Mouse (Mus musculus): ENCODE measurements around the gene Best3.

Best3 gene

DNA sequence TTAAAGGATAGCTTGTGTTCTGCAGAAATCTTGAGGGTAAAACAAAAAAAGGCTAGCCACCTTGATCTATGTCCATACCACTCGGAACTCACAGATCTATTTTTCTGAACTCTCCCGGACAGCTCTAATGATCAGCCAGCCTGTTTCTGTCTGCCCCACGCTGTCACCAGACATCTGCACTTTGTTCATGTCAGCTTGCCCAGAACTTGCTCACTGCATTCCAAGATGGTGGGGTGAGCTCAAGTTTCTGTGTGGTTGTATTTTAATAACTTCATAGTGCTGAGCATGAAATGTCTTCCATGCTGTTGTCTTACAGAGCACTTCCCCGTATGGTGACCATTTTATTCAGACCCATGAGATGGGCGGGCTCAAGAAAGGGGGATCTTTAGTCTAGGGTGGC lies 20.8 kb upstream of the Best3 start:
- TF ChIP-seq POU5F1 (IDR thresholded peaks at IDR 0.05; ENCODE audit: borderline replicate concordance, low read length): no peak
- TF ChIP-seq CTCF (conservative IDR thresholded peaks at IDR 0.05; ENCODE audit: low read length): no peak
- TF ChIP-seq NANOG (IDR thresholded peaks at IDR 0.05; ENCODE audit: borderline replicate concordance, low read length): no peak
- H3K4me3 ChIP-seq (replicated peaks; ENCODE audit: low read length): no peak overlapping the region

DNA sequence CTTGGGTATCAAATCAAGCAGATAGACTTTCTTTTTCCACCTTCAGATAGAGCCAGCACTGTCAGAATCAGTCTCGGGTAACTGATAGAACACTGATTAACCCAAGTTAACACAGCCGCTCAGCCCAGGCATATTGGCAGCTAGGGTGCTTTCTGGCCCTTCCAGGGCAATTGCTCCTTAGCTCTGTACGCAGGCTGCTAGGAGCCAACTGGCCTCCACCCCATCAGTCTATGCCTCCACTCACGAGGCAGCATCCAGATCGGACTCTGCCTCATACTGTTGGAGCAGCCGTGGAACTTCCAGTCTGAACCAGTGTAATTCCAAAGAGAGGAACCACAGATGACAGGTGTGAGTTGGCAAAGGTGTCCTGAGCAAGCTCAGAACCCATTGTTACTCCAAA lies 20.0 kb upstream of the Best3 start:
- peaks cover 28% of the 10 kb centered on the region for H3K4me1 ChIP-seq (replicated peaks; ENCODE audit: low read depth, low read length)
- no peaks in the 10 kb centered on the region for H3K36me3 ChIP-seq (ENCODE audit: insufficient read depth, low read length)
- no peak for TF ChIP-seq POU5F1 (IDR thresholded peaks at IDR 0.05; ENCODE audit: borderline replicate concordance, low read length)
- TF ChIP-seq NANOG (IDR thresholded peaks at IDR 0.05; ENCODE audit: borderline replicate concordance, low read length): no peak
- TF ChIP-seq CTCF (conservative IDR thresholded peaks at IDR 0.05; ENCODE audit: low read length): no peak
- H3K9me3 ChIP-seq (ENCODE audit: low read length): no peaks in the 10 kb centered on the region
- H3K4me3 ChIP-seq (replicated peaks; ENCODE audit: low read length): no peak overlapping the region
- H3K27me3 ChIP-seq (ENCODE audit: insufficient read depth, low read length): peaks cover 6% of the 10 kb centered on the region; the same call in 1 of the 2 replicates

More for the DNA sequence above, 20.8 kb upstream of the Best3 start:
- Histone ChIP-seq H3K4me1 (replicated peaks; ENCODE audit: low read depth, low read length) (peaks cover 28% of the 10 kb centered on the region), H3K36me3 (ENCODE audit: insufficient read depth, low read length) (no peaks in the 10 kb centered on the region), H3K27me3 (ENCODE audit: insufficient read depth, low read length) (peaks cover 6% of the 10 kb centered on the region; the same call in 1 of the 2 replicates), H3K9me3 (ENCODE audit: low read length) (no peaks in the 10 kb centered on the region)

DNA sequence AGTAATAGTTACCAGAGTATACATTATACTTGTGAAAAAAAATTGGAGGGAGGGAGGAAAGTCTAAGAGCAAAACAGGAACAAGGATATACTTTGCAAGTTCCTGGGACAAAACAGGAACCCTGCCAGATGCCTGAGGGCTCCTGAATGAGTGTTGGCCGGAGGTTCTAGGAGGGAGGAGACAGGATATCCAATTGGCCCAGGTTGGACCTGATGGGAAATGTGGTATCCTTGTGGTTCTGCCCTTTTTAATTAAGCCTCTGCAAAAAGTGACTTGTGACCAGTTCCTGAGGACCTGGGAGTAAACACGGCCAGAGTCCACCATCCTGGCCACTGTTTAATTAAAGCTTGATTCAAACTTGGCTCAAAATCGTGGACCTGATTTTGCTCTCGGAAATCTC lies 17.4 kb upstream of the Best3 start:
- peaks cover 7% of the 10 kb centered on the region; the same call in 1 of the 2 replicates for H3K27me3 ChIP-seq (ENCODE audit: insufficient read depth, low read length)
- no peaks in the 10 kb centered on the region for H3K9me3 ChIP-seq (ENCODE audit: low read length)
- no peaks in the 10 kb centered on the region for H3K36me3 ChIP-seq (ENCODE audit: insufficient read depth, low read length)
- no peak overlapping the region for H3K4me3 ChIP-seq (replicated peaks; ENCODE audit: low read length)
- peaks cover 10% of the 10 kb centered on the region for H3K4me1 ChIP-seq (replicated peaks; ENCODE audit: low read depth, low read length)
- TF ChIP-seq POU5F1 (IDR thresholded peaks at IDR 0.05; ENCODE audit: borderline replicate concordance, low read length): no peak
- no peak for TF ChIP-seq CTCF (conservative IDR thresholded peaks at IDR 0.05; ENCODE audit: low read length)
- no peak for TF ChIP-seq NANOG (IDR thresholded peaks at IDR 0.05; ENCODE audit: borderline replicate concordance, low read length)

DNA sequence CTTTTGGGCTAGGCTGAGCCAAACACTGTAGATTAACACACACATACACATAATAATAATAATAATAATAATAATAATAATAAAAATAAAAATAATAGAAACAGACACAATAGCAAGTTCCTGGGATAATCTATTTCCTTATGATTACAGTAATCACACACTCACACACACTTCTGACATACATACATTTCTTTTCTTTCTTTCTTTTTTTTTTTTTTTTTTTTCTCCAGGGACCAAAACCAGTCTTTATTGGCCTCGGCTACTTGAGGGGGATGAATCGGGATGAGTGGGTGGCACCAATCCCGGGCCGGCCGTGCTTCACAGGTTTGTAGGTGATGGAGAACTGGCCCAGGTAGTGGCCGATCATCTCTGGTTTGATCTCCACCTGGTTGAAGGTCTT lies 13.6 kb upstream of the Best3 start, which contains the start of gene Gm10271:
Gm10271 (minus strand) TSS at position 101 of the 400 bp plus-strand sequence.
- no peaks in the 10 kb centered on the region for H3K9me3 ChIP-seq (ENCODE audit: low read length)
- H3K4me1 ChIP-seq (replicated peaks; ENCODE audit: low read depth, low read length): peaks cover 9% of the 10 kb centered on the region
- TF ChIP-seq NANOG (IDR thresholded peaks at IDR 0.05; ENCODE audit: borderline replicate concordance, low read length): no peak
- no peak within 1 kb of the TSS for H3K4me3 ChIP-seq (replicated peaks; ENCODE audit: low read length)
- peaks cover 4% of the 10 kb centered on the region; the same call in 1 of the 2 replicates for H3K27me3 ChIP-seq (ENCODE audit: insufficient read depth, low read length)
- H3K36me3 ChIP-seq (ENCODE audit: insufficient read depth, low read length): no peaks in the 10 kb centered on the region

DNA sequence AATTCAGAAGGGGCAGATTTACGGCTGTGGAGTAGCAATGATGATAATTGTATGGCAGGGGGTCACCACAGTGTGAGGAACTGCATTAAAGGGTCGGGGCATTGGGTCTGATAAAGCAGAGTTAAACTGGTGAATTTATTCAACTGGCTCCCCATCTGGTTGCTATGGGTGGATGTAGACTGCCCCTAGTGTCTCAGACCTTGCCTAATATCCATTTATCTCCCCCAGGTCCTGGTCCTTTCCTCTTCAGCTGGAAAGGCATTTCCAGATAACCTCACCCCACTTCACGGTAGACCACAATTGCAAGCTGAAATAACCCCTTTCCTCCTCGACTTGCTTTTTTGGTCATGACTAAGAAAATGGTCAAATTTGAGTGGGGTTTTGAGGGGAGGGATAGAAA lies 8.7 kb upstream of the Best3 start:
- Histone ChIP-seq H3K27me3 (ENCODE audit: insufficient read depth, low read length) (peaks cover 4% of the 10 kb centered on the region; the same call in 1 of the 2 replicates), H3K9me3 (ENCODE audit: low read length) (no peaks in the 10 kb centered on the region), H3K36me3 (ENCODE audit: insufficient read depth, low read length) (no peaks in the 10 kb centered on the region), H3K4me1 (replicated peaks; ENCODE audit: low read depth, low read length) (peaks cover 14% of the 10 kb centered on the region), H3K4me3 (replicated peaks; ENCODE audit: low read length) (no peak overlapping the region)
- TF ChIP-seq POU5F1 (IDR thresholded peaks at IDR 0.05; ENCODE audit: borderline replicate concordance, low read length): no peak
- TF ChIP-seq CTCF (conservative IDR thresholded peaks at IDR 0.05; ENCODE audit: low read length): no peak
- TF ChIP-seq NANOG (IDR thresholded peaks at IDR 0.05; ENCODE audit: borderline replicate concordance, low read length): no peak

DNA sequence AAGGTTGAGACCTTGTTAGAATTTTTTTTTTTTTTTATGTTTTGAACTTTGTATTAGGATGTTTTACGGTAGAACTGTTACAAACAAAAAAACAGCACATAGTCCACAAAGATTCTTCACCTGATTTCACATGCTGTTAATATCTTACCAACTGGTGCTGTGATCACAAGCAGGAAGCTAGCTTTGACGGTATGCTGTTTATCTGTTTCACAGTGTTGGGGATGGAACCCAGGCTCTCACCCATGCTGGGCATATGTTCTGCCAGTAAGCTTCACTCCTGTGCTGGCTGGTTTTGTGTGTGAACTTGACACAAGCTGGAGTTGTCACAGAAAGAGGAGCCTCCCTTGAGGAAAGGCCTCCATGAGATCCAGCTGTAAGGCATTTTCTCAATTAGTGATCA lies 8.3 kb upstream of the Best3 start:
- TF ChIP-seq CTCF (conservative IDR thresholded peaks at IDR 0.05; ENCODE audit: low read length): no peak
- TF ChIP-seq NANOG (IDR thresholded peaks at IDR 0.05; ENCODE audit: borderline replicate concordance, low read length): no peak
- no peak for TF ChIP-seq POU5F1 (IDR thresholded peaks at IDR 0.05; ENCODE audit: borderline replicate concordance, low read length)
- H3K9me3 ChIP-seq (ENCODE audit: low read length): no peaks in the 10 kb centered on the region
- peaks cover 4% of the 10 kb centered on the region; the same call in 1 of the 2 replicates for H3K27me3 ChIP-seq (ENCODE audit: insufficient read depth, low read length)
- H3K4me3 ChIP-seq (replicated peaks; ENCODE audit: low read length): no peak overlapping the region
- H3K4me1 ChIP-seq (replicated peaks; ENCODE audit: low read depth, low read length): peaks cover 14% of the 10 kb centered on the region
- no peaks in the 10 kb centered on the region for H3K36me3 ChIP-seq (ENCODE audit: insufficient read depth, low read length)

DNA sequence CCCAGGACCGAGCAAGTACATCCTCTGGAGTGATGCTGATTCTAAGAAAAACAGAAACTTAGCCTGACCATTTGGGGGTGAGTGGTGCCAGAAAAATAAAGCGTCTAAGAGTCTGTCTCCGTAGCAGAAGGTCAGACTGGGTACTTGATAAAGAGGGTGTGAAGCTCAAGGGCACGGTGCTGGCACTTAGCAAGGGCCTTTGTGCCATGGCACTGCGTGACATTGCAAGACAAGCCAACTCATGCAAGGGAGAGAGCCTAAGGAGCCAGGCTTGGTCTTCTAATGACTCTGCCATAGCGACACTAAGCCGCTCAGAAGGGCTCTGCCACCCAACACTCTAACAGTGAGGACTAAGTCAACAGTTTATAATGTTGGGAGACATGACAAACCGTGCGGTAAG lies 7.3 kb upstream of the Best3 start:
- Histone ChIP-seq H3K27me3 (ENCODE audit: insufficient read depth, low read length) (peaks cover under 1% of the 10 kb centered on the region; the same call in 1 of the 2 replicates), H3K36me3 (ENCODE audit: insufficient read depth, low read length) (no peaks in the 10 kb centered on the region), H3K4me3 (replicated peaks; ENCODE audit: low read length) (no peak overlapping the region), H3K4me1 (replicated peaks; ENCODE audit: low read depth, low read length) (peaks cover 5% of the 10 kb centered on the region), H3K9me3 (ENCODE audit: low read length) (no peaks in the 10 kb centered on the region)
- TF ChIP-seq POU5F1 (IDR thresholded peaks at IDR 0.05; ENCODE audit: borderline replicate concordance, low read length): no peak
- TF ChIP-seq NANOG (IDR thresholded peaks at IDR 0.05; ENCODE audit: borderline replicate concordance, low read length): no peak
- TF ChIP-seq CTCF (conservative IDR thresholded peaks at IDR 0.05; ENCODE audit: low read length): no peak

DNA sequence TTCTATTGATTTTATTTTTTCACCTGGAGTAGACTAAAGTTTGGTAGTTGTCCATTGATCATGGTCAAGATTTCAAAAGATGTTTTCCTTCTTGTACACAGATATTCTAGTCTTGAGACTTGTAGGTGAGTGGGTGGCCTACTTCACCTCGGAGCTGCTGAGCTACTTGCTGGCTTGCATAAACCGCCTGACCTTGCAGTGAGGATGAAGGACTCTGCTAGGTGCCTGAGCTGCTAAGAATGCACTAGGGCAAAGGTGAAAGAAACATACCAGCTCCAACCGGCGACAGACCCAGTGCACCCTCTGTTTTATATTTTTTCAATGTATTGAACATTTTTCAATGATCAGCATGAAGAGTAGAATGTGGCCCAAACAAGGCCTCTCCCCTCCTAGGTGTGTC lies 5.8 kb upstream of the Best3 start:
- Histone ChIP-seq H3K36me3 (ENCODE audit: insufficient read depth, low read length) (no peaks in the 10 kb centered on the region), H3K4me3 (replicated peaks; ENCODE audit: low read length) (no peak overlapping the region), H3K9me3 (ENCODE audit: low read length) (no peaks in the 10 kb centered on the region), H3K4me1 (replicated peaks; ENCODE audit: low read depth, low read length) (peaks cover 13% of the 10 kb centered on the region), H3K27me3 (ENCODE audit: insufficient read depth, low read length) (peaks cover 2% of the 10 kb centered on the region; the same call in 1 of the 2 replicates)
- TF ChIP-seq CTCF (conservative IDR thresholded peaks at IDR 0.05; ENCODE audit: low read length) (no peak), NANOG (IDR thresholded peaks at IDR 0.05; ENCODE audit: borderline replicate concordance, low read length) (no peak), POU5F1 (IDR thresholded peaks at IDR 0.05; ENCODE audit: borderline replicate concordance, low read length) (no peak)

DNA sequence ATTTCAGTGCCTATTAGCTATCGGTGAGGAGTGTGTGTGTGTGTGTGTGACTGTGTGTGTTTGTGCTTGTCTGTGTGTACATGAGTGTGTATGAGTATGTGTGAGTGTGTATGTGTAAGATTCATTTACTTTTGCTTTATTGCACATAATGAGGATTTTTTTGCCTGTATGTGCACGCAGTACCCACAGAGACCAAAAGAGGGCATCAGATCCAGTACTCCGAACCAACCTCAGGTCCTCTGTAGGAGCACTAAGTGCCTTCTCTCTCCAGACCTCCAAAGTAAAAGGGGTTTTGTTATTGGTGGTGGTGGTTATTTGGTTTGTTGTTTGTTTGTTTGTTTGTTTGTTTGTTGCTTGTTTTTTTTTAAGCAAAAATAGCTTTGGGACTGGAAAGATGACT lies 5.2 kb upstream of the Best3 start:
- no peak for TF ChIP-seq POU5F1 (IDR thresholded peaks at IDR 0.05; ENCODE audit: borderline replicate concordance, low read length)
- TF ChIP-seq CTCF (conservative IDR thresholded peaks at IDR 0.05; ENCODE audit: low read length): peak; percentile 91
- Histone ChIP-seq H3K36me3 (ENCODE audit: insufficient read depth, low read length) (no peaks in the 10 kb centered on the region), H3K9me3 (ENCODE audit: low read length) (no peaks in the 10 kb centered on the region), H3K4me1 (replicated peaks; ENCODE audit: low read depth, low read length) (peaks cover 13% of the 10 kb centered on the region), H3K27me3 (ENCODE audit: insufficient read depth, low read length) (peaks cover 2% of the 10 kb centered on the region; the same call in 1 of the 2 replicates), H3K4me3 (replicated peaks; ENCODE audit: low read length) (no peak overlapping the region)

All from E14TG2a.4 (cell line).